Mouse (Mus musculus): ENCODE results near the gene Hspb7. TPM values are rescaled to one million over a fixed set of nuclear protein-coding genes. Genes with fewer than 3 reads are reported as not detected.

The Hspb7 gene
- polyA plus RNA-seq, 1 experiment from 2014 or later: 208 TPM

DNA sequence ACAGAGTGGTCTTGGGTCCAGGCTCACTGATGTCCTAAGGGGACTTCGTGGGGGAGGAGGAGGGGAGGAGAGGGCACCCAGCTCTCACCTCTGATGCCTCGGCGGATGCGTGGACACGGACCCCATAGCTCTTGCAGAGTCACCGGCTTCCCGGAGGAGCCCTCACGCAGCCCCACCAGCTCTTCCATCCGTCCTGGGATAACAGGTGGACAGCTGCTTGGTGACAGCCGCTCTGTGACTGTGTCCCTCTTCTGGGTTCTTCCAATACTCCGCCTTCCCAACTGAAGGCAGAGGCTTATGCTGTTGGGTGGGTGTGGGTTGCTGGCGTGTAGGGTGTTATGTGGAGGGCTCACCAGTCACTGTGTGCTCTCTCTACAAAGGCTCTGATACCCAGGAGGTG, 22.7 kb upstream of the Hspb7 start:
- Histone ChIP-seq H3K27ac (ENCODE audit: poor library complexity, severe bottlenecking) (no peak overlapping the region), H3K4me3 (no peak overlapping the region), H3K4me2 (no peak overlapping the region), H3K36me3 (no peaks in the 10 kb centered on the region), H3K9me3 (replicated peaks) (no peaks in the 10 kb centered on the region), H3K27me3 (replicated peaks) (peaks cover 42% of the 10 kb centered on the region), H3K4me1 (replicated peaks) (peaks cover 8% of the 10 kb centered on the region), H3K9ac (no peak overlapping the region; the same call in 1 of the 2 replicates)
- ATAC-seq (ENCODE audit: insufficient number of reproducible peaks, low FRiP score): no peak
- 71% methylated on average over 12 of the region's 12 CpGs for whole genome bisulfite sequencing

DNA sequence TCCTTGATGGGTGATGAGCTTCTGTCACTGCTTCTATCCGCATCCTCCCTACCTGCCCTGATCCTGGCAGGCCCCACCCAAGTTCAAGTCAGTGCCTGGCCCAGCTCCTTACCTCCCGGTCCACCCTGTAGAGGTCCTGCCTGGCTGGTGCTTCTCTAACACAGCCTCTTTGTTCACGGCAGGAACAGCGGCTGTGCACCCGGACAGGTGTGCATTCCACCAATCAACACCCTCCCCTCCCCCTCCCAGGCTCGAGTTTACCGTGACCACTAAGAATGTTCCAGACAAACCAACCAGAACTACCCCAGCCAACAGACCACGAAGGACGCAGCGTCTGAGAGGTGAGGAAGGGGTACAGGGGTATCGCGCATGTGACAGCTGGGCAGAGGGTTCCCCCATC, 22.0 kb upstream of the Hspb7 start, which contains the start of gene Clcnka:
Gene Clcnka (minus strand): TSS at position 180 of the 400 bp plus-strand sequence.
- Histone ChIP-seq H3K4me1 (replicated peaks) (peaks cover 8% of the 10 kb centered on the region), H3K9ac (no peak within 1 kb of the TSS; the same call in 1 of the 2 replicates), H3K4me3 (no peak within 1 kb of the TSS), H3K27me3 (replicated peaks) (peaks cover 42% of the 10 kb centered on the region), H3K36me3 (no peaks in the 10 kb centered on the region), H3K9me3 (replicated peaks) (no peaks in the 10 kb centered on the region), H3K4me2 (no peak within 1 kb of the TSS), H3K27ac (ENCODE audit: poor library complexity, severe bottlenecking) (no peak within 1 kb of the TSS)
- no peak for ATAC-seq (ENCODE audit: insufficient number of reproducible peaks, low FRiP score)
- WGBS: 51% methylated on average over 12 of the region's 12 CpGs

GRCm38 (mm10) chr4:141400171-141400570, 20.4 kb upstream of the Hspb7 start:
- no peak for ATAC-seq (ENCODE audit: insufficient number of reproducible peaks, low FRiP score)
- no peaks in the 10 kb centered on the region for H3K9me3 ChIP-seq (replicated peaks)
- peaks cover 32% of the 10 kb centered on the region for H3K27me3 ChIP-seq (replicated peaks)
- 78% methylated on average over 15 of the region's 15 CpGs for WGBS
- no peak overlapping the region for H3K4me2 ChIP-seq
- H3K4me3 ChIP-seq: no peak overlapping the region
- peaks cover 2% of the 10 kb centered on the region for H3K4me1 ChIP-seq (replicated peaks)
- H3K36me3 ChIP-seq: no peaks in the 10 kb centered on the region
- H3K9ac ChIP-seq: no peak overlapping the region
- no peak overlapping the region for H3K27ac ChIP-seq (ENCODE audit: poor library complexity, severe bottlenecking)

GRCm38 (mm10) chr4:141404518-141405313, 15.9 kb upstream of the Hspb7 start:
- Histone ChIP-seq H3K4me1 (replicated peaks) (peaks cover 21% of the 10 kb centered on the region), H3K4me3 (no peak overlapping the region)

DNA sequence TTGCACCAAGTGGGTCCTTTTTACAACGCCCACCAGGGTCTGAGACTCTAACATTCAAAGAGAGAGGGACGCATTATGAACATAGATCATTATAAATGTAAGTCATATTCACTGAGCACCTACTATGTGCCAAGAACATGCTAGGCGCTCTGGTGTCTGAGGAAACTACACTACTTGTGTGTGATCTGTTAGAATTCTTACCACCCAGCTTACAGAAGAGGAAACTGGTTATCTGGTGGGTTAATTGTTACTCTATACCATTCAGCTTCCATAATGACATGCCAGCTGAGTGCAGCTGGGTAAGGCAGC, 15.3 kb upstream of the Hspb7 start:
- Histone ChIP-seq H3K9me3 (replicated peaks) (no peaks in the 10 kb centered on the region), H3K27ac (ENCODE audit: poor library complexity, severe bottlenecking) (no peak overlapping the region), H3K4me1 (replicated peaks) (peaks cover 21% of the 10 kb centered on the region), H3K4me2 (no peak overlapping the region), H3K27me3 (replicated peaks) (0 out of 2 replicates have a peak, but pooled peaks cover 7% of the 10 kb centered on the region), H3K4me3 (no peak overlapping the region), H3K9ac (no peak overlapping the region), H3K36me3 (no peaks in the 10 kb centered on the region)
- WGBS: 85% methylated on average over 3 of the region's 3 CpGs
- ATAC-seq (ENCODE audit: insufficient number of reproducible peaks, low FRiP score): no peak

More at GRCm38 (mm10) chr4:141404518-141405313, 15.9 kb upstream of the Hspb7 start:
- Histone ChIP-seq H3K27me3 (replicated peaks) (0 out of 2 replicates have a peak, but pooled peaks cover 6% of the 10 kb centered on the region), H3K4me2 (peak overlapping the region; percentile 53), H3K9me3 (replicated peaks) (no peaks in the 10 kb centered on the region), H3K36me3 (no peaks in the 10 kb centered on the region), H3K27ac (ENCODE audit: poor library complexity, severe bottlenecking) (no peak overlapping the region), H3K9ac (peak overlapping the region; percentile 57)
- peak; percentile 26; the same call in 1 of the 2 replicates for ATAC-seq (ENCODE audit: insufficient number of reproducible peaks, low FRiP score)
- 10% methylated on average over 15 of the region's 15 CpGs for WGBS

GRCm38 (mm10) chr4:141406516-141407299, 13.9 kb upstream of the Hspb7 start:
- ATAC-seq (ENCODE audit: insufficient number of reproducible peaks, low FRiP score): peak; percentile 49; the same call in 1 of the 2 replicates
- Histone ChIP-seq H3K4me2 (peak overlapping the region; percentile 30; the same call in 1 of the 2 replicates), H3K4me3 (no peak overlapping the region), H3K27me3 (replicated peaks) (peaks cover 14% of the 10 kb centered on the region; the same call in 1 of the 2 replicates), H3K27ac (ENCODE audit: poor library complexity, severe bottlenecking) (peak overlapping the region; percentile 19; the same call in 1 of the 2 replicates), H3K4me1 (replicated peaks) (peaks cover 25% of the 10 kb centered on the region), H3K36me3 (no peaks in the 10 kb centered on the region), H3K9ac (peak overlapping the region; percentile 48; the same call in 1 of the 2 replicates), H3K9me3 (replicated peaks) (no peaks in the 10 kb centered on the region)
- WGBS: 25% methylated on average over 14 of the region's 14 CpGs

DNA sequence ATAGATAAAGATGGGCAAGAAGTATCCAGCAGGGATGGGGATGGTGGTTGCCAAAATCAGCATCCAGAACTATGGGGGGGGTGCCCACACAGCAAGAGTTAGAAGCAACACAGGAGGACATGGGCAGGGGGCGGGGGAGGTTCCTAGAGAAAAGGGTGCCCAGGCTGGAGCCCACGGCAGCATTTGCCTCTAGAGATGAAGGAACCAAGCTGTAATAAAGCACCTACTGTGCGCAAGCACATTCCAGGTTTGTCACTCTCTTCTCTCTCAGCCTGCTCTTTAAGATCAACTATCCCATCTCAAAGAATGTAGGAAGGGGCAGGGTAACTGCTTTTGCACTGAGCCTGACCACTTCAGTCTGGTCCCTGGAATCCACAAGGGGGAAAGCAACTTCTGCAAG, 12.0 kb upstream of the Hspb7 start:
- peaks cover 25% of the 10 kb centered on the region for H3K4me1 ChIP-seq (replicated peaks)
- WGBS: 91% methylated on average over 3 of the region's 3 CpGs

DNA sequence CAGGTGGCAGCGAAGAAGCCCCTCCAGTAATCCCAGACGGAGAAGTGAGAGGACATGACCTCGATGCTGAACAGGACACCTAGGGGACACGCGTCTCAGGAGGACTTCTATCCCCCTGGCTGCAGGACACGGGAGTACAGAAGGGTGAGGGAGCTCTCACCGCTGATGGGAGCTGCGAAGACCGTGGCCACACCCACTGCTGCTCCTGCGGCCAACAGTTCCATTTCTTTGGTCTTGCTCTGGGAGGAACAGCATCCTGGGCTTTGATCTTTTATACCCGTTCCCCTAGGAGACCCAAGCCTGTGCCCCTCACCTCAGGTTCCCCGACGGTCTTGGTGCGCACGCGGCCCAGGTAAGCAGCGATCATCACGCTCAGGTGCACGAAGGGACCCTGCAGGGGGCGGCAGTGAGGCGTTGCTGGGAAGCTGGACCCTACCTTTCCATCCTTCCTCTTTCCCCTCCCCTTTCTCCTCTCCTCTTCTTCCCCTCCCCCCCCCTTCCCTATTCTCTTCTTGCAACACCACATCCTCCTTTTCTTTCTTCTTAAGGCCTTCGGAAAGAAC, 9.1 kb upstream of the Hspb7 start:
- Histone ChIP-seq H3K4me3 (no peak overlapping the region), H3K27ac (ENCODE audit: poor library complexity, severe bottlenecking) (no peak overlapping the region), H3K4me2 (peak overlapping the region; percentile 39; the same call in 1 of the 2 replicates), H3K4me1 (replicated peaks) (peaks cover 20% of the 10 kb centered on the region), H3K36me3 (no peaks in the 10 kb centered on the region), H3K9me3 (replicated peaks) (no peaks in the 10 kb centered on the region; the same call in 1 of the 2 replicates), H3K9ac (no peak overlapping the region), H3K27me3 (replicated peaks) (peaks cover 18% of the 10 kb centered on the region; the same call in 1 of the 2 replicates)
- 18% methylated on average over 22 of the region's 22 CpGs for WGBS
- no peak for ATAC-seq (ENCODE audit: insufficient number of reproducible peaks, low FRiP score)

More for the DNA sequence above, 12.0 kb upstream of the Hspb7 start:
- Histone ChIP-seq H3K27ac (ENCODE audit: poor library complexity, severe bottlenecking) (no peak overlapping the region), H3K9me3 (replicated peaks) (no peaks in the 10 kb centered on the region; the same call in 1 of the 2 replicates), H3K4me2 (no peak overlapping the region), H3K36me3 (no peaks in the 10 kb centered on the region), H3K4me3 (no peak overlapping the region), H3K9ac (no peak overlapping the region), H3K27me3 (replicated peaks) (peaks cover 18% of the 10 kb centered on the region; the same call in 1 of the 2 replicates)
- no peak for ATAC-seq (ENCODE audit: insufficient number of reproducible peaks, low FRiP score)

- no peak for ATAC-seq (ENCODE audit: insufficient number of reproducible peaks, low FRiP score)
- H3K36me3 ChIP-seq: no peaks in the 10 kb centered on the region
- no peaks in the 10 kb centered on the region; the same call in 1 of the 2 replicates for H3K9me3 ChIP-seq (replicated peaks)
- WGBS: 58% methylated on average over 7 of the region's 7 CpGs
- no peak within 1 kb of the TSS for H3K9ac ChIP-seq
- peaks cover 9% of the 10 kb centered on the region; the same call in 1 of the 2 replicates for H3K27me3 ChIP-seq (replicated peaks)
- no peak within 1 kb of the TSS for H3K4me2 ChIP-seq
- peaks cover 22% of the 10 kb centered on the region for H3K4me1 ChIP-seq (replicated peaks)
- H3K27ac ChIP-seq (ENCODE audit: poor library complexity, severe bottlenecking): no peak within 1 kb of the TSS
- no peak within 1 kb of the TSS for H3K4me3 ChIP-seq
Observed at GRCm38 (mm10) chr4:141415924-141416323, 4.7 kb upstream of the Hspb7 start, which contains the start of gene Clcnkb. Gene Clcnkb (minus strand): TSS chr4:141416014.

DNA sequence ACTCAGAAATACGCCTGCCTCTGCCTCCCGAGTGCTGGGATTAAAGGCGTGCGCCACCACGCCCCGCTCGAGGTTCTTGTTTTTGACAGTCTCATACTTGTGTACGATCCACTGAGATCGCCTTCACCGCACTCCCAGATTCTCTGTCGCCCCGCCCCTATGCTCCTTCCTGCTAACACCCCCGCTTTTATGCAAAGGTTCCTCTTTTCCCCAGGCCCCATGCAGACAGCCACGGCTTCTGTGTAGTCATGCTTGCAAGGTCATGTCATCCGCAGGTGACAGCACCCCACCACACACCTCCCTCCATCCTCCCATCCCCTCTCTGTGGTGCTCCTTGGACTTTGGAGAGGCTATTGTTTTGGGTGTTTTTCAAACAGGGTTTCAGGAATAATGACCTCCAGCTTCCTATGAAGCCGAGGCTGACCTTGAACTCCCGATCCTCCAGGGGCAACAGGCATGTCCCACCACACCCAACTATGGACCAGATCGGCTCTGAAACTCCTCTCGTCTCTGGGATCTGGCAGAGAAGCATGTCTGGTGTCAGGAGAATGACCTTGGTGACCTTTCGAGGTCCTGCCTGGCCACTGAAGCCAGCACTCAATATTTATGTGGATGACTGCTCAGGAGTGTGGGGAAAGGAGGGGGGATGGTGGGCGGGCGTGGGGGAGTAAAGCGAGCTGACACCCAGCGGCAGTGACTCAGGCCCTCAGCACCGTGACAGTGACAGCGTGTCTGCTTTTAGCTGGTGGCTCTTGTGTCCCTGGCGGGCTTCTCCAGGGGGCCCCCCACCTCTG, 984 bp upstream of the Hspb7 start:
- ATAC-seq (ENCODE audit: insufficient number of reproducible peaks, low FRiP score): peak; percentile 8; the same call in 1 of the 2 replicates
- Histone ChIP-seq H3K27ac (ENCODE audit: poor library complexity, severe bottlenecking) (peak overlapping the region; percentile 99), H3K4me3 (no peak overlapping the region)

More for the DNA sequence above, 984 bp upstream of the Hspb7 start:
- Histone ChIP-seq H3K4me2 (peak overlapping the region; percentile 89), H3K9me3 (replicated peaks) (no peaks in the 10 kb centered on the region), H3K4me1 (replicated peaks) (peaks cover 36% of the 10 kb centered on the region), H3K27me3 (replicated peaks) (no peaks in the 10 kb centered on the region), H3K9ac (peak overlapping the region; percentile 70), H3K36me3 (peaks cover 2% of the 10 kb centered on the region; the same call in 1 of the 2 replicates)
- WGBS: 50% methylated on average over 27 of the region's 27 CpGs

All from heart, embryonic 12.5 days (tissue).